Mouse (Mus musculus) ovary, postnatal 36 days (tissue): ENCODE measurements around the gene Ptprj.
"Not testable (repeated sequence)": the region's sequence is repeated elsewhere in the genome, so short reads cannot be mapped to it uniquely, and the experiment has no call there.

Source experiments
- DNase-seq: peaks from one replicate; pipeline ENCODE4 v3.0.0; 2022; ENCODE audit warnings: low spot score, mixed read lengths

The Ptprj gene

DNA sequence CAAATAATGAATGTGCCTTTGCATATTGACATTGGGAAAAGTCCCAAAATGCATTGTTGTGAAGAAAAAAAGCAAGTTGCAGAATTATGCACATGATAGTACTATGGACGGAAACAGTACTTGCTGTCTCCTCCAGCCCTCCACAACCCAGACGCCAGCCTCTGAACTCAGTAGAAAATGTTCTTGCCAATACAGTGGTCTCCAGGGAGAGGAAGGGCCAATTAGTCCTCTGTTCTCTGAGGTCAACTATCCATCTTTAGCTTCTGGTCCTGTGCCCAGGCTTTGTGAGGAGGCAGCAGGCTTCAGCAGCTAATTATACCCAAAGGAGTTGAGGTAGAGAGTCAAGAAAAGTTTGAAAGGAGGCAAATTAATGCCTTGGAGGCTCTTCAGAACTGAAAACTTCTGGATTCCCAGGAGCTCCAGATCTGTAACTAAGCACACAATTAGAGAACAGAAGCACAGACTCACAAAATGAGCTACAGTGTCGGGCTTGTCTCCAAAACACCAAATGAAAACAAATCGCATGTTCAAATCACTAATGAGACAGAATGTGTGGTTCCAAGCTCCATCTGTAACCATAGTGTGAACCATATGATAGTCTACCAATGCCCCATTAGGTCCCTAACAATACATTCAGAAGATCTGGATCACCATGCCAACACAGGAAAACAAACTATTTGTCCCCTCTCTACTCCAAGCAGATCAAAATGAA, 166.2 kb downstream of the Ptprj start:
- DNase-seq: not testable (repeated sequence)

DNA sequence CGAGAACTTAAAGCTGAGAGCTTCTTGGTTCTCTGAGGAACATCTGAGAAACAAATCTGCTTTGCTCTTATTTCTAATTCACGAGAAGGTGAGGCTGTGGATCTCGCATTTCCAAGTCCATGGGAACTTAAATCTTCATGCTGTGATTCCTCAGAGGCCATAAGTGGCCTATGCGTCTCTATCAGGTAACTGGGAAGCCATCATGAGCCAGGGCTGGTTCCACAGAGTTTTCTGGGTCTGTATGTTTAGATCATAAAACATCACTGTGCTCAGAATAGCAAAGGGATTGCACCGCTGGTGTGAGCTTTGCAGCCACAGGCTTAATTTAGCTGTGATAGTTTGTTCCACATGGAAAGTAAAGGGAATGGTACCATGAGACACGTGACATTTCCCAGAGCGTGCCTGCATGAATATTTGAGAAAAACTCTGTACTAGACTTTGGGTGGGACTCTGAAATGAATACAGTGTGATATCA, 181.8 kb downstream of the Ptprj start, which contains the start of gene Olfr1274-ps:
Gene Olfr1274-ps, plus strand, starts transcription at position 51 of the 475 bp plus-strand sequence.
- not testable (repeated sequence) for DNase-seq
